Mouse (Mus musculus) forebrain, embryonic 11.5 days (tissue): ENCODE measurements at regions not wholly inside any gene's neighbourhood (a gene's known extent, or its start where the extent isn't known, plus 50 kb on each side); places are given as distances from the start of the nearest gene placed in this dataset.
"Not testable (repeated sequence)": the region's sequence is repeated elsewhere in the genome, so short reads cannot be mapped to it uniquely, and the experiment has no call there.

Source experiments
- ATAC-seq: fragments of 200-750 bp; cut with Nextera tagmentation; replicated peaks from 2 replicates; pipeline ENCODE4 v1.8.0; 2017; ENCODE audit warnings: moderate TSS enrichment; ENCODE audit not compliant: low FRiP score
- DNase-seq: peaks from one replicate; pipeline ENCODE4 v3.0.0-alpha.2; 2017; ENCODE audit warnings: low spot score
- H3K27ac ChIP-seq: fragments of 300-500 bp; sonication (generic); 2 replicates; pipeline ENCODE4 v1.5.1; 2014; ENCODE audit warnings: low read depth, low read length
- H3K27me3 ChIP-seq: fragments of 300-500 bp; sonication (generic); 2 replicates; pipeline ENCODE4 v1.6.1; 2014; ENCODE audit warnings: mild to moderate bottlenecking, low read length, mixed read lengths; ENCODE audit not compliant: control insufficient read depth, insufficient read depth
- H3K36me3 ChIP-seq: fragments of 300-500 bp; sonication (generic); 2 replicates; pipeline ENCODE4 v1.6.1; 2014; ENCODE audit warnings: mild to moderate bottlenecking, low read length, moderate library complexity, mixed read lengths; ENCODE audit not compliant: control insufficient read depth, insufficient read depth
- H3K4me1 ChIP-seq: fragments of 300-500 bp; sonication (generic); replicated peaks from 2 replicates; pipeline ENCODE4 v1.6.1; 2014; ENCODE audit warnings: low read length, mixed read lengths; ENCODE audit not compliant: control insufficient read depth, insufficient read depth
- H3K4me2 ChIP-seq: fragments of 300-500 bp; sonication (generic); 2 replicates; pipeline ENCODE4 v1.6.1; 2014; ENCODE audit warnings: low read depth, mild to moderate bottlenecking, low read length, moderate library complexity, mixed read lengths; ENCODE audit not compliant: severe bottlenecking
- H3K4me3 ChIP-seq: fragments of 300-500 bp; sonication (generic); 2 replicates; pipeline ENCODE4 v1.5.1; 2014; ENCODE audit warnings: low read depth, low read length
- H3K9ac ChIP-seq: fragments of 300-500 bp; sonication (generic); 2 replicates; pipeline ENCODE4 v1.6.1; 2014; ENCODE audit warnings: low read length
- H3K9me3 ChIP-seq: fragments of 300-500 bp; sonication (generic); 2 replicates; pipeline ENCODE4 v1.6.1; 2016; ENCODE audit warnings: low read length, mixed read lengths; ENCODE audit not compliant: control insufficient read depth
- WGBS: fragments of 180-500 bp; shearing (Covaris S2); extraction: QIAGEN DNeasy Blood & Tissue Kit; methylation state at CpG from one replicate; pipeline ENCODE4 v1.1.7; 2014; 5-methylcytosine and 5-hydroxymethylcytosine counted together

DNA sequence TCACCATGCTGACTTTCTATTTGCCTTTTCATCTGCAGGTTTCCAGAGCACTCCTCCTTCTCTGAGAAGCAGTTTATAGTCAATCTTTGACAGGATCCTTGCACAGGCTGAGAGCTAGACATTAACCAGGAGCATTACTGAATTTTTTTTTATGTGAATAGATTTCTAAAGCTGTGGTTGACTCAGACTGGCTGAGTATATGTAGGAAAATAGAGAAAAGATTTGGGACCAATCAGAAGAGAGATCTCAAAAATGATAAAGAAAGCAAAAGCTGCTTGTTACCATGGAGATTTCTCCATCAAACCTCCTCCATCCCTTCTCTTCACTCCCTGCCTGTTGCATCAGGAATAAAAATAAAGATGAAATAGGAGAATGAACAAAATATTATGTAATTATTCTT, 731.2 kb upstream of the Ndn start:
- ATAC-seq, result no peak
- no peaks in the 10 kb centered on the region for H3K9me3 ChIP-seq
- H3K9ac ChIP-seq, result no peak overlapping the region
- H3K4me1 ChIP-seq, result no peaks in the 10 kb centered on the region
- DNase-seq, result no peak
- no peaks in the 10 kb centered on the region for H3K36me3 ChIP-seq
- no peak overlapping the region for H3K27ac ChIP-seq
- no peaks in the 10 kb centered on the region for H3K27me3 ChIP-seq
- H3K4me2 ChIP-seq, result no peak overlapping the region
- H3K4me3 ChIP-seq, result no peak overlapping the region

GRCm38 (mm10) chr7:61644893-61645545, 701.4 kb upstream of the Ndn start:
- Histone ChIP-seq H3K36me3 (no peaks in the 10 kb centered on the region), H3K27ac (no peak overlapping the region), H3K9ac (no peak overlapping the region), H3K4me3 (no peak overlapping the region), H3K9me3 (peaks cover 3% of the 10 kb centered on the region; the same call in 1 of the 2 replicates), H3K4me1 (no peaks in the 10 kb centered on the region), H3K27me3 (no peaks in the 10 kb centered on the region), H3K4me2 (no peak overlapping the region)
- DNase-seq (no peak), ATAC-seq (no peak)
- 83% methylated on average over 4 of the region's 4 CpGs for WGBS

DNA sequence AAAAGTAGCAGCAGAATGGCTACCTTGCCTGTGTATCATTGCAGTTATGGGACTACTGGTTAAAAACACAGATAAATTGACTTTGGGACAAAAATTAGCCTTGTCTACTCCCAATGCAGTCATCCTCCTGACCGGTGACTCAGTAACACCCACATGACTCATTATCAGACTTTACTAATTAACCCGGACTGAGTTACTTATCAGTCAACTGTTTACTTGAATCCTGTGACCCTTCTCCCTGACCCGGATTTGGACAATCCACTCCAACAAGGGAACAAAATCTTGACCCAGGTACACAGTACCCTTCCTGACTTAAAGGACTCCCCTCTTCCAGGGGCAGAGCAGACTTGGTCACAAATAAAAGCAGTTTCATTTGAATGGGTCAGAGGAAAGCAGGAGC, 688.3 kb upstream of the Ndn start:
- no peak overlapping the region for H3K27ac ChIP-seq
- H3K9ac ChIP-seq, result no peak overlapping the region
- DNase-seq, result no peak
- H3K4me3 ChIP-seq, result no peak overlapping the region
- H3K36me3 ChIP-seq, result no peaks in the 10 kb centered on the region
- no peak overlapping the region for H3K4me2 ChIP-seq
- no peaks in the 10 kb centered on the region for H3K4me1 ChIP-seq
- 90% methylated on average over 3 of the region's 3 CpGs for WGBS
- ATAC-seq, result no peak
- H3K27me3 ChIP-seq, result no peaks in the 10 kb centered on the region
- no peaks in the 10 kb centered on the region for H3K9me3 ChIP-seq

- Histone ChIP-seq H3K4me1 (no peaks in the 10 kb centered on the region), H3K36me3 (no peaks in the 10 kb centered on the region), H3K9ac (no peak overlapping the region), H3K4me3 (no peak overlapping the region), H3K27me3 (no peaks in the 10 kb centered on the region), H3K27ac (no peak overlapping the region), H3K9me3 (no peaks in the 10 kb centered on the region), H3K4me2 (no peak overlapping the region)
- WGBS, result 70% methylated on average over 1 of the region's 1 CpGs
- ATAC-seq, result no peak
- DNase-seq, result no peak
Measured at GRCm38 (mm10) chr7:61683080-61683479, 663.3 kb upstream of the Ndn start.

DNA sequence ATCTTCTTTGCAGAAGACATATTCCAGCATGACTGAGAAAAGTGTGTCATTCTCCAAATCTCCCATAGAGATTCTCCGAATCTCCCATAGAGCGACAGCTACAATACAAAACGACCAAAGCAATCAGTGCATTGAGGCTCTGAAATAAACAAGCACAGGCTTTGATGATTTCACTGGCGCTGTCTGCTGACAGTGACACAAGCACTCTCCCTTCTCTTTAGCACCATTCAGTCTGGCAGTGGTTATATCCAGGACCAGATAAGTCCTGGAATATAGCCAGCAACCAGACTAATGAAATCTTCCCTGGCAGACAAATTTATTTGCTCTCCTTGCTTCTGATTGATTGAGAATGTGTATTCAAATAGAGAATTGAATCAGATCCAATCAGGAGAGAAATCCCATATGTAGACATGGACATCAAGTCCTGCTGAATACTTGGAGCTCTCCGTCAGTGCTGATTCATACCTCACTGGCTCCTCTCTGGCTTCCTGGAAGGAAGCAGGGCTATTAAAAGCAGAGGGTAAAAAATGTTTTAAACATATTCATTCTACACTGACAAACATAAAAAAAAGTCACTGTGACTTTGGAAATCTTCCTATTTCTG, 661.2 kb upstream of the Ndn start:
- H3K36me3 ChIP-seq, result no peaks in the 10 kb centered on the region
- 77% methylated on average over 5 of the region's 5 CpGs for WGBS

DNA sequence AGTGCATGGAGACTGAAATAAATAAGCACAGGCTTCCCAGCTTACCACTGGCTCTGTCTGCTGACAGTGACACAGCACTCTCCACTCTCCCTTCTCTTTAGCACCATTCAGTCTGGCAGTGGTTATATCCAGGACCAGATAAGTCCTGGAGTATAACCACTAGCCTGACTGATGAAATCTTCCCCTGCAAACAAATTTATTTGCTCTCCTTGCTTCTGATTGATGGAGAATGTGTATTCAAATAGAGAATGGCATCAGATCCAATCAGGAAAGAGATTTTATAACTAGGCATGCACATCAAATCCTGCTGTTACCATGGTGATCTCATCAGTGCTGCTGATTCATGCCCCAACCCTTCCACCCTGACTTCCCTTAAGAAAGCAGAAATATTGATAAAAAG, 620.2 kb upstream of the Ndn start:
- Histone ChIP-seq H3K9ac (no peak overlapping the region), H3K36me3 (no peaks in the 10 kb centered on the region), H3K4me1 (no peaks in the 10 kb centered on the region), H3K4me2 (no peak overlapping the region), H3K4me3 (no peak overlapping the region), H3K9me3 (no peaks in the 10 kb centered on the region), H3K27me3 (no peaks in the 10 kb centered on the region), H3K27ac (no peak overlapping the region)
- no peak for ATAC-seq
- no peak for DNase-seq

More for the DNA sequence above, 661.2 kb upstream of the Ndn start:
- Histone ChIP-seq H3K27ac (no peak overlapping the region), H3K4me3 (no peak overlapping the region), H3K4me1 (no peaks in the 10 kb centered on the region), H3K9ac (no peak overlapping the region), H3K4me2 (no peak overlapping the region), H3K27me3 (no peaks in the 10 kb centered on the region), H3K9me3 (no peaks in the 10 kb centered on the region)
- ATAC-seq (no peak), DNase-seq (no peak)

DNA sequence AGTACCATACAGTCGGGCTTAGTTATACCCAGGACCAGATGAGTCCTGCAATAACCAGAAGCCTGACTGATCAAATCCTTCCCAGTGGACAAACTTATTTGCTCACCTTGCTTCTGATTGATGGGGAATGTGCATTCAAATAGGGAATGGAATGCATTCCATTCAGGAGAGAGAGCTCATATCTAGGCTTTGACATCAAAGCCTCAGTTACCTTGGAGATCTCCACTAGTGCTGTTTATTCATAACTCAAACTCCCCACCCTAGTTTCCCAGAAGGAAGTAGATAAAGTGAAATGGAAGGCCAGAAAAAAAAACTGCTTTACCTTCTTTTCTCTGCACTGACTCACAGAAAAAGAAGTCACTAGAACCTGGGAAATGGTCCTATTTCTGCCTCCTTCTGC, 608.9 kb upstream of the Ndn start:
- Histone ChIP-seq H3K4me1 (no peaks in the 10 kb centered on the region), H3K9me3 (no peaks in the 10 kb centered on the region), H3K9ac (no peak overlapping the region), H3K27ac (no peak overlapping the region), H3K4me2 (no peak overlapping the region), H3K4me3 (no peak overlapping the region), H3K27me3 (no peaks in the 10 kb centered on the region), H3K36me3 (no peaks in the 10 kb centered on the region)
- DNase-seq, result no peak
- no peak for ATAC-seq
- 63% methylated on average over 1 of the region's 1 CpGs for WGBS

GRCm38 (mm10) chr7:61739336-61739735, 607.0 kb upstream of the Ndn start:
- not testable (repeated sequence) for H3K27ac ChIP-seq, H3K4me2 ChIP-seq, H3K4me1 ChIP-seq, H3K27me3 ChIP-seq, DNase-seq, ATAC-seq, H3K9ac ChIP-seq, H3K9me3 ChIP-seq, H3K36me3 ChIP-seq, H3K4me3 ChIP-seq
- no CpG with 5 or more reads among the region's 1 CpGs for WGBS

DNA sequence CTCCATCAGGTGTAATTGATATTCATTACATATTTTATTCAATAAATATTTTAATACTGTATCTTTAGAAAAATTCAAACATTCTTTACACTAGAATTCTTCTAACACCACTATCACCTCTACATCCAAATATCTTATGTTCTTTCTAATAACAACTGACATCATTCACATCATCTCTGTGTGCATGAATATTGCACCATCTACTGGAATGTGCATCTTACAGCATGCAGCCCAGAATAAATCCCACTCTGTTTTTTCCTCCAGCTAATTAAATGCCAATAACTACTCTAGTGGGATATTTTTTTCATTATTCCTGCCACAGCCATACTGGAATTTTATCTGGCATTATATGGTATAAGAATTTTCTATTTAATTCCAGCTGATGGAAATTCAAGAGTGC, 576.5 kb upstream of the Ndn start:
- Histone ChIP-seq H3K27ac (no peak overlapping the region), H3K9ac (no peak overlapping the region), H3K9me3 (no peaks in the 10 kb centered on the region; the same call in 1 of the 2 replicates), H3K4me2 (no peak overlapping the region), H3K27me3 (no peaks in the 10 kb centered on the region), H3K4me1 (no peaks in the 10 kb centered on the region), H3K4me3 (no peak overlapping the region), H3K36me3 (no peaks in the 10 kb centered on the region)
- DNase-seq, result no peak
- ATAC-seq, result no peak
